Mouse (Mus musculus) thymus, postnatal 10 days (tissue): Measurements from ENCODE around the gene Xpnpep2.

Experiments
- DNase-seq, 2 experiments: peaks; one replicate each; pipeline ENCODE4 v3.0.0; 2021; ENCODE audit warnings: low spot score in 2 of 2

The Xpnpep2 gene

GRCm38 (mm10) chrX:48158229-48158919 is 49.8 kb downstream of the Xpnpep2 start:
- no peak for DNase-seq

GRCm38 (mm10) chrX:48169892-48170291 is 61.4 kb downstream of the Xpnpep2 start:
- DNase-seq: no peak

- no peak for DNase-seq
These were observed 61.8 kb downstream of the Xpnpep2 start for GRCm38 (mm10) chrX:48170368-48170767.

GRCm38 (mm10) chrX:48181844-48182243 is 73.3 kb downstream of the Xpnpep2 start:
- no peak for DNase-seq

GRCm38 (mm10) chrX:48184703-48185102 is 76.2 kb downstream of the Xpnpep2 start:
- DNase-seq: no peak
